Mouse (Mus musculus): ENCODE measurements around the gene Efnb3. TPM values are rescaled to one million over a fixed set of nuclear protein-coding genes. Genes with fewer than 3 reads are reported as not detected.

Efnb3 gene
- polyA plus RNA-seq, 1 experiment from 2014 or later, result 7.3 TPM

DNA sequence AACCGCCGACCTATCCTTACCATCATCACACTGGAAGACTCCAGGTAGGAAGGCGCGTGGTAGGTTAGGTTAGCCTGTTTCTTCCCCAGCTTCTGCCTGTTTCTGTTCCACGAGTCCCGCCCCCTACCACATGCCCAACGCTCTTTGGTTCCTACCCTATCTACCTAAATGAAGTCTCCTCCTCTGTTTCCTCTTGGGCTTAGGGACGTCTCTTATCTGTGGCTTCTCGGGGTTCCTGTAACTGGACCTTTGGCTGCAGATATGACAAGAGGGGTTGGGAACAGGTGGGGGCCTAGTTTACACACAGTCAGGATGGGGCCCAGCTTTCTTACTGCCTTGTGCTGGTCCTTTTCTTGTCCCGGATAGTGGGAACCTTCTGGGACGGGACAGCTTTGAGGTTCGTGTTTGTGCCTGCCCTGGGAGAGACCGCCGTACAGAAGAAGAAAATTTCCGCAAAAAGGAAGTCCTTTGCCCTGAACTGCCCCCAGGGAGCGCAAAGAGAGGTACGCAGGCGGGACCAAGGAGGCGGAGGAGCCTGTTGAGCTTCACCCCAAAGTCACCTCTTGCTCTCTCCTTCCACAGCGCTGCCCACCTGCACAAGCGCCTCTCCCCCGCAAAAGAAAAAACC is 29.3 kb upstream of the Efnb3 start:
- no peak overlapping the region for H3K27ac ChIP-seq (ENCODE audit: low read length)
- H3K4me2 ChIP-seq (ENCODE audit: low read depth, low read length), result no peak overlapping the region
- peaks cover 3% of the 10 kb centered on the region; the same call in 1 of the 2 replicates for H3K4me1 ChIP-seq (ENCODE audit: control insufficient read depth, insufficient read depth, low read length)
- peaks cover 12% of the 10 kb centered on the region; the same call in 1 of the 2 replicates for H3K36me3 ChIP-seq (ENCODE audit: control insufficient read depth, insufficient read depth, low read length)
- ATAC-seq (ENCODE audit: insufficient read depth, low FRiP score), result no peak
- H3K9me3 ChIP-seq (replicated peaks; ENCODE audit: control insufficient read depth, low read length), result no peaks in the 10 kb centered on the region
- WGBS, result 85% methylated on average over 22 of the region's 22 CpGs
- H3K4me3 ChIP-seq (replicated peaks; ENCODE audit: low read length), result no peak overlapping the region
- H3K27me3 ChIP-seq (ENCODE audit: control insufficient read depth, insufficient read depth, low read length), result no peaks in the 10 kb centered on the region
- H3K9ac ChIP-seq (ENCODE audit: low read length), result no peak overlapping the region

DNA sequence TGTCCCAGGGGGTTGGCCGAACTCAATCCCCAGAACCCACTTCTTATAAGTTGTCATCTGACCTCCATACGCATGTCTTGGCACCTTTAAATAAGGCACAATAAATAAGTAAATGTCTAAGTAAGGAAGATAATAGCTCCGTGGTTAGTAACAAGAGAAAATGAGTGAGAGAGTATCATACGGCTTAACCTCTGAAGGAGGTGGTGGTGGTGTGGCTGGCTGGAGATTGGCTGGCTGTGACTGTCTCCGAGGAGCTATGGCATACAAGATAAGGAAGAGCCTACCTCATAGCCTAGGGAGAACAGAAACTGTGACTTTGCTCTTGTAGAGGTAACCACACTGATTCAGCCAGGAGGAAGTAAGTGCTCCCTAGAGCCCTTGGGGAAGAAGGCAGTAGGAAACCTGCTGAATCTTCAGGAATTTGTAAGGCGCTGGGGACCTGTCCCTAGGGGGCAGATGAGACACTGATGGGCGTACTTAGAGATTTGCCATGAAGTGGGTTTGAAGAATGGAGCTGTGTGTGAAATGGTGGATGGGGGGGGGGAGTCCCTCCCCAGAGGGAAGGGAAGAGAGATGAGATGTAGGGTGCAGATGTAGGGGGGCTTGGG is 25.8 kb upstream of the Efnb3 start:
- no peaks in the 10 kb centered on the region for H3K27me3 ChIP-seq (ENCODE audit: control insufficient read depth, insufficient read depth, low read length)
- H3K9me3 ChIP-seq (replicated peaks; ENCODE audit: control insufficient read depth, low read length), result no peaks in the 10 kb centered on the region
- WGBS, result 73% methylated on average over 7 of the region's 7 CpGs
- H3K36me3 ChIP-seq (ENCODE audit: control insufficient read depth, insufficient read depth, low read length), result peaks cover 9% of the 10 kb centered on the region; the same call in 1 of the 2 replicates
- no peak overlapping the region for H3K4me2 ChIP-seq (ENCODE audit: low read depth, low read length)
- no peak overlapping the region for H3K9ac ChIP-seq (ENCODE audit: low read length)
- ATAC-seq (ENCODE audit: insufficient read depth, low FRiP score), result no peak
- no peak overlapping the region for H3K4me3 ChIP-seq (replicated peaks; ENCODE audit: low read length)
- H3K4me1 ChIP-seq (ENCODE audit: control insufficient read depth, insufficient read depth, low read length), result peaks cover 9% of the 10 kb centered on the region
- H3K27ac ChIP-seq (ENCODE audit: low read length), result no peak overlapping the region

DNA sequence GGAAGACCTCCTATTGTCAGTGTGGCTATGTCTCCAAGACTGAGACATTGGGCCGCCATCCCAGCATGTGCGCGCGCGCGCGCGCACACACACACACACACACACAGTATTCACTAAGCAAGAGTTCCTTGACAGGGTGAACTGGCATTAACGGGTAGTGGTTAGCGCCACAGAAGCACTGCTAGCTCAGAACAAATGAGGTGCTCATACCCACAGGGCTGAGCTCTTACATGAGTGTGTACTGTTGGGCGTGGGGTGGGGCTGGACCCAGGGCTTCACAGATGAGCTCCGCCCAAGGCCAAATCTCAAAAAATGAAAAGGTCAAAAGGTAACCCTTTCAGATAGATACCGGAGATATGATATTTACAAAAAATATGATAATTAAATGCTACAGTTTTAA is 24.9 kb upstream of the Efnb3 start:
- Histone ChIP-seq H3K4me3 (replicated peaks; ENCODE audit: low read length) (no peak overlapping the region), H3K9ac (ENCODE audit: low read length) (no peak overlapping the region), H3K9me3 (replicated peaks; ENCODE audit: control insufficient read depth, low read length) (no peaks in the 10 kb centered on the region), H3K27ac (ENCODE audit: low read length) (no peak overlapping the region), H3K4me1 (ENCODE audit: control insufficient read depth, insufficient read depth, low read length) (peaks cover 9% of the 10 kb centered on the region), H3K36me3 (ENCODE audit: control insufficient read depth, insufficient read depth, low read length) (peaks cover 9% of the 10 kb centered on the region; the same call in 1 of the 2 replicates), H3K27me3 (ENCODE audit: control insufficient read depth, insufficient read depth, low read length) (no peaks in the 10 kb centered on the region), H3K4me2 (ENCODE audit: low read depth, low read length) (no peak overlapping the region)
- 91% methylated on average over 13 of the region's 13 CpGs for WGBS
- no peak for ATAC-seq (ENCODE audit: insufficient read depth, low FRiP score)

DNA sequence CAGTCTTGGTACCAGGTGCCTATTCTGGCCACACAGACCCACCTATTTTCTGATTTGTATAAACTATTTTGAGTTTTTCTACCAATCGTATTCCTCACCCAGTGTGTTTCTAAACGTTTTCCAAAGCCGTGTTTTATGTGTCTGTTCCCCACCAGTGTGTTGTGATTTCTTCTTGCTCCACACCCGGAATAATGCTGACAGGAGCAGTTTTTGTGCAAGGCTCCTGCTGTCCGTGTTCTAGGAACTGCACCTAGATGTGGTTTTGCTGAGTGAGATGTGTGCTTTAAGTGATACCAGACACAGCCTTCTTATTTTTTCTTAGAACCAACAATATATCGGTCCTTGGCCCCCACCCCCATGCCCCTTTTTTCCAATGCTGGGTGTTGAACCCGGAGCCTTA is 24.0 kb upstream of the Efnb3 start:
- Histone ChIP-seq H3K9ac (ENCODE audit: low read length) (no peak overlapping the region), H3K9me3 (replicated peaks; ENCODE audit: control insufficient read depth, low read length) (no peaks in the 10 kb centered on the region), H3K36me3 (ENCODE audit: control insufficient read depth, insufficient read depth, low read length) (peaks cover 4% of the 10 kb centered on the region; the same call in 1 of the 2 replicates), H3K27ac (ENCODE audit: low read length) (no peak overlapping the region), H3K27me3 (ENCODE audit: control insufficient read depth, insufficient read depth, low read length) (no peaks in the 10 kb centered on the region), H3K4me1 (ENCODE audit: control insufficient read depth, insufficient read depth, low read length) (peaks cover 9% of the 10 kb centered on the region), H3K4me2 (ENCODE audit: low read depth, low read length) (no peak overlapping the region), H3K4me3 (replicated peaks; ENCODE audit: low read length) (no peak overlapping the region)
- ATAC-seq (ENCODE audit: insufficient read depth, low FRiP score), result no peak
- WGBS, result 82% methylated on average over 7 of the region's 7 CpGs

DNA sequence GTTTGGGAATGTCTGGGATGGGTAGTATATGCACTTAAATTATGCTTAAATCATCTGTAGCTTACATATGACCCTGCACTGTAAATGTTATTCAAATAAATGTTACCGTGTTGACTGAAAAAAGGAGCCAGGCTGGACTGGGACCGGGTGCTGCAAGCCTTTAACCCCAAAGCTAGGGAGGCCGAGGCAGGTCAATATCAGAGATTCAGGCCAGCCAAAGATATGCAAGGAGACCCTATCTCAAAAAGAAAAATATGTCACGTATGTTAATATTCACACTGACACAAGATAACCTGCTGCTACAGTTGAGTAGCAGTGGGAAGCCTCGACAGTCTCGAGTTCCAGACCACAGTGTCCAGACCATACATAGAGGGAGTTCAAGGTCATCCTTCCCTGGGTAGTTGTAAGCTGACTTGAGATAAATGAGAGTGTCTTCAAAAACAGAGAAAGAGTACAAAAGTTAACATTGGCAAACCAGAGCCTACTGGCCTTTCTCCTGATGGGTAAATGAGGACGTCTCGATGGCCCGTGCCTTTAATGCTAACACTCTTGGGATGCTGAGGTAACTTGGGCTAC is 22.3 kb upstream of the Efnb3 start:
- Histone ChIP-seq H3K4me1 (ENCODE audit: control insufficient read depth, insufficient read depth, low read length) (peaks cover 21% of the 10 kb centered on the region), H3K9me3 (replicated peaks; ENCODE audit: control insufficient read depth, low read length) (no peaks in the 10 kb centered on the region), H3K4me3 (replicated peaks; ENCODE audit: low read length) (peak overlapping the region; percentile 87; the same call in 1 of the 2 replicates), H3K27me3 (ENCODE audit: control insufficient read depth, insufficient read depth, low read length) (no peaks in the 10 kb centered on the region), H3K27ac (ENCODE audit: low read length) (no peak overlapping the region), H3K36me3 (ENCODE audit: control insufficient read depth, insufficient read depth, low read length) (peaks cover 4% of the 10 kb centered on the region; the same call in 1 of the 2 replicates), H3K4me2 (ENCODE audit: low read depth, low read length) (peak overlapping the region; percentile 75), H3K9ac (ENCODE audit: low read length) (peak overlapping the region; percentile 40; the same call in 1 of the 2 replicates)
- ATAC-seq (ENCODE audit: insufficient read depth, low FRiP score), result no peak
- WGBS, result 62% methylated on average over 9 of the region's 9 CpGs

DNA sequence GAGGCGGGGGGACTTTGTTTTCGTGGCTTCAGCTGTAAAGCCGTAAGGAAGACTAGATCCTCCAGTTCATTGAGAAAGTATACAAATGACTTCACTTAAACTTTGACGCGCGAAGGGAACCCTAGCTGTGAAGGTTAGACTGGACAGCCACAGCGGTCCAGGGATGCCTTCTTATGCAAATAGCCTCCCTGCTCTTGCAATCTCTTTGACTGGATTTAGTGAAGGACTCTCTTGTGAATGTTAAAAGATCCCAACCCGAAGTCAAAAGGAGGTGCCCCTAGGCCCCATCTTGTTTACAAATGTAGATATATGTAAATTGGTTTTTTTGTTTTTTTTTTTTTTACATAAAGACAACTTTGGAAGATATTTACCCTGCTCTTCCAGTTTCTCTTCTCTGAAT is 21.8 kb upstream of the Efnb3 start:
- ATAC-seq (ENCODE audit: insufficient read depth, low FRiP score), result no peak
- H3K27me3 ChIP-seq (ENCODE audit: control insufficient read depth, insufficient read depth, low read length), result no peaks in the 10 kb centered on the region
- peaks cover 4% of the 10 kb centered on the region; the same call in 1 of the 2 replicates for H3K36me3 ChIP-seq (ENCODE audit: control insufficient read depth, insufficient read depth, low read length)
- H3K4me1 ChIP-seq (ENCODE audit: control insufficient read depth, insufficient read depth, low read length), result peaks cover 26% of the 10 kb centered on the region
- peak overlapping the region; percentile 75 for H3K4me2 ChIP-seq (ENCODE audit: low read depth, low read length)
- peak overlapping the region; percentile 85 for H3K9ac ChIP-seq (ENCODE audit: low read length)
- no peaks in the 10 kb centered on the region for H3K9me3 ChIP-seq (replicated peaks; ENCODE audit: control insufficient read depth, low read length)
- H3K4me3 ChIP-seq (replicated peaks; ENCODE audit: low read length), result peak overlapping the region; percentile 87
- WGBS, result 1% methylated on average over 8 of the region's 8 CpGs
- H3K27ac ChIP-seq (ENCODE audit: low read length), result peak overlapping the region; percentile 97

DNA sequence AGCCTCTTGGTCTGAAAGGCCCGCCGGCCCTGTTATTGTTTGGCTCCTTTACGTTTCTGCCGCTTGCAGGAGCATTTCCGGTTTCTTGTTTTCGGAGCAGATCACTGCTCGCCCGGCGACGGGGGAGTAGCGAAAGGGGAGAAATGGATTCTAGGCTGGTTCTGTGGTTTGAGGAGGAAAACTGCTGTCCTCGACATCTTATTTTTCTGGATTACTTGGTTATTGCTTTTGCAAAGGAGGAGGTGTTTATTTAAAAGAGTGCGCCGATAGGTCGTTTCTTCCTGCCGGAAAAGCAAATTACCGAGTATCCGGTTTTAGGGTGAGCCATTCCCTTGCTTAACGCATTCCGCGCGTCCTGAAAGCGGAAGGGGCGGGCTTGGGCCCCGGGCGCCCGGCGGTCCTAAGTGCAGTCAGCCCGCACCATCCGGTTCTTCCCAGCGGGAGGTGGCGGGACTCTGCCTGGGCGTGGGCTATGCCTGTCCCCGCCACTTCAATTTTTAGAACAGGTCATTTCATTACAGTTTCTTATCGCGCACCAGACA is 21.2 kb upstream of the Efnb3 start:
- peaks cover 26% of the 10 kb centered on the region for H3K4me1 ChIP-seq (ENCODE audit: control insufficient read depth, insufficient read depth, low read length)
- no peaks in the 10 kb centered on the region for H3K36me3 ChIP-seq (ENCODE audit: control insufficient read depth, insufficient read depth, low read length)
- peak; percentile 85 for ATAC-seq (ENCODE audit: insufficient read depth, low FRiP score)
- WGBS, result under 1% methylated on average over 36 of the region's 36 CpGs
- no peaks in the 10 kb centered on the region for H3K9me3 ChIP-seq (replicated peaks; ENCODE audit: control insufficient read depth, low read length)
- H3K27me3 ChIP-seq (ENCODE audit: control insufficient read depth, insufficient read depth, low read length), result no peaks in the 10 kb centered on the region
- peak overlapping the region; percentile 85 for H3K9ac ChIP-seq (ENCODE audit: low read length)
- H3K4me2 ChIP-seq (ENCODE audit: low read depth, low read length), result peak overlapping the region; percentile 75
- H3K27ac ChIP-seq (ENCODE audit: low read length), result peak overlapping the region; percentile 97
- H3K4me3 ChIP-seq (replicated peaks; ENCODE audit: low read length), result peak overlapping the region; percentile 87

DNA sequence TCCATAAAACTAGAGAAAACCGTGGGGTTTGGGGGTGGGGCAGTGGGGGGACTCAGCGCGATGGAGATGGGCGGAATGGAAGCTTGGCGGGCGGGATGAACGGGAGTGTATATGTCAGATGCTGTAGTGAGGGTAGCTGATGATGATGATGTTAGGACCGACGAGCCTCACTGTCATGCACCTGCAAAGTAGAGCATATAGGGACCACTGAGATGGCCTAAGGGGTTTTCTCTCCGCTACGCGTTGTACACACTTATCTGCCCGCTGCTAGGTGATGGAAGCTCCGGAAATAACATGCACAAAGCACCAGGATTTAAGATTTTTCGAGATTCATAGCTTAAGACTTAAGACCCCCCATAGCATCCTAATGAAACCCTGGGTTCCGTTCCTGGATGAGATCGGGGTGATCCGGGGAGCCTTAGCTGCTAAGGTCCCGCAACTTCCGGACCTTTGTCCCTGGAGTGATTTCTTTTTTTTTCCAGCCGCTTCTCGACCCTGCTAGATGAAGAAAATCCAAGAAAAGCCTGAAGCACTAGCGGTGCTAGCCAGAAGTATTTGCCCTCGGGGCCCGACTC is 20.7 kb upstream of the Efnb3 start:
- peak overlapping the region; percentile 85 for H3K9ac ChIP-seq (ENCODE audit: low read length)
- H3K27me3 ChIP-seq (ENCODE audit: control insufficient read depth, insufficient read depth, low read length), result no peaks in the 10 kb centered on the region
- peak overlapping the region; percentile 72 for H3K4me2 ChIP-seq (ENCODE audit: low read depth, low read length)
- ATAC-seq (ENCODE audit: insufficient read depth, low FRiP score), result no peak
- WGBS, result under 1% methylated on average over 25 of the region's 25 CpGs
- H3K27ac ChIP-seq (ENCODE audit: low read length), result peak overlapping the region; percentile 97
- H3K36me3 ChIP-seq (ENCODE audit: control insufficient read depth, insufficient read depth, low read length), result no peaks in the 10 kb centered on the region
- H3K4me3 ChIP-seq (replicated peaks; ENCODE audit: low read length), result peak overlapping the region; percentile 87
- no peaks in the 10 kb centered on the region for H3K9me3 ChIP-seq (replicated peaks; ENCODE audit: control insufficient read depth, low read length)
- peaks cover 26% of the 10 kb centered on the region for H3K4me1 ChIP-seq (ENCODE audit: control insufficient read depth, insufficient read depth, low read length)

DNA sequence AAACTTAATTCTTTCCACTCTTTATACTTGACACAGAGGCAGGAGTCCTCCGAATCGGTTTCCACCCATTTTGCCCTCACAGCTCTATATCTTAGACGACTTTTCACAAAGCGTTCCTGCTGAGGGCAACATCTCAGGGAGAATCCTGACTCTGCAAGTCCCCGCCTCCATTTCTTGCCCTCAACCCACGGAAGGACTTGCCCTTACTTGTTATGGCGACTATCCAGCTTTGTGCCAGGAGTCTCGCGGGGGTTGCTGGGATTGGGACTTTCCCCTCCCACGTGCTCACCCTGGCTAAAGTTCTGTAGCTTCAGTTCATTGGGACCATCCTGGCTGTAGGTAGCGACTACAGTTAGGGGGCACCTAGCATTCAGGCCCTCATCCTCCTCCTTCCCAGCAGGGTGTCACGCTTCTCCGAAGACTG is 20.1 kb upstream of the Efnb3 start, which contains the start of the genes Wrap53 and Trp53:
Wrap53 (minus strand) TSS at position 165 of the 424 bp plus-strand sequence.
Trp53 (plus strand) TSS at position 269 of the 424 bp plus-strand sequence.
- WGBS, result under 1% methylated on average over 13 of the region's 13 CpGs

More for the DNA sequence above, 20.1 kb upstream of the Efnb3 start, which contains the start of the genes Wrap53 and Trp53:
- Histone ChIP-seq H3K4me1 (ENCODE audit: control insufficient read depth, insufficient read depth, low read length) (peaks cover 26% of the 10 kb centered on the region), H3K4me3 (replicated peaks; ENCODE audit: low read length) (peak within 1 kb of the TSS; percentile 87), H3K9ac (ENCODE audit: low read length) (peak within 1 kb of the TSS; percentile 90), H3K4me2 (ENCODE audit: low read depth, low read length) (peak within 1 kb of the TSS; percentile 72), H3K9me3 (replicated peaks; ENCODE audit: control insufficient read depth, low read length) (no peaks in the 10 kb centered on the region), H3K27ac (ENCODE audit: low read length) (peak within 1 kb of the TSS; percentile 97), H3K36me3 (ENCODE audit: control insufficient read depth, insufficient read depth, low read length) (no peaks in the 10 kb centered on the region), H3K27me3 (ENCODE audit: control insufficient read depth, insufficient read depth, low read length) (no peaks in the 10 kb centered on the region)
- peak; percentile 70 for ATAC-seq (ENCODE audit: insufficient read depth, low FRiP score)
